Mouse (Mus musculus) cerebellum, postnatal 10 days (tissue): ENCODE measurements around the gene Gm48551.

Experiments used
- DNase-seq, 2 experiments: peaks; one replicate each; pipeline ENCODE4 v3.0.0; 2021; ENCODE audit warnings: mixed read lengths in 2 of 2

Gm48551 gene

DNA sequence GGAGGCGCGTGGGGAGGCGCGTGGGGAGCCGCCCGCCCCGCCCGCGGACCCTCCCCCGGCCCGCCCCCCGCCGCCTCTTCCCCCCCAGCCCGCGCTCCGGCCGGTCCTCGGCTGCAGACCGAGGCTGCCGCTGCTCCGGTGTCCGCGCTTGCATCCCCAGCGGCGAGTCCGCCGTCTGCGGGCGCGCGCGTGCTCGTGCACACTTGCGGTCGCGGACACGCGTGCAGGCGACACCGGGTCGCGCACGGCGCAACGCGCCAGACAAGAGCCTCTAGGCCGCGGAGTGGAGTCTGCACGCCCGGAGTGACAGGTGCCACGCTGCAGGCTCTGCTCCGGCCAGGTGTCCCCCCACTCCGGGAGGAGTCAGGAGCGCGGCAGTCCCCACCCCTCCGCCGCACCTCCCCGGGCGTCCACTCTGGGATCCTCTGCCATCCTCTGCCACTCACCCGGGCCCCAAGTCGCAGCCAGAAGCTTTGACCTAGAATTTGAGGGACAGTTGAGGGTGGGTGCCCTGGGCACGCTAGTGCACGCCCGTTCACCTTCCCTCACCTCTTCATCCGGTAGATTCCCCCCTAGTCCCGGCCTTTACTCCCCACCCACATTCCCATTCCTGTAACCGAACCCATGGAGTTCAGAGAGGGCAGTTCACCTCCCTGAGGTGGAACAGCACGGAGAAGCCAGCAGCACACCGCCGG, 46.7 kb downstream of the Gm48551 start:
- DNase-seq = peak; percentile 91

DNA sequence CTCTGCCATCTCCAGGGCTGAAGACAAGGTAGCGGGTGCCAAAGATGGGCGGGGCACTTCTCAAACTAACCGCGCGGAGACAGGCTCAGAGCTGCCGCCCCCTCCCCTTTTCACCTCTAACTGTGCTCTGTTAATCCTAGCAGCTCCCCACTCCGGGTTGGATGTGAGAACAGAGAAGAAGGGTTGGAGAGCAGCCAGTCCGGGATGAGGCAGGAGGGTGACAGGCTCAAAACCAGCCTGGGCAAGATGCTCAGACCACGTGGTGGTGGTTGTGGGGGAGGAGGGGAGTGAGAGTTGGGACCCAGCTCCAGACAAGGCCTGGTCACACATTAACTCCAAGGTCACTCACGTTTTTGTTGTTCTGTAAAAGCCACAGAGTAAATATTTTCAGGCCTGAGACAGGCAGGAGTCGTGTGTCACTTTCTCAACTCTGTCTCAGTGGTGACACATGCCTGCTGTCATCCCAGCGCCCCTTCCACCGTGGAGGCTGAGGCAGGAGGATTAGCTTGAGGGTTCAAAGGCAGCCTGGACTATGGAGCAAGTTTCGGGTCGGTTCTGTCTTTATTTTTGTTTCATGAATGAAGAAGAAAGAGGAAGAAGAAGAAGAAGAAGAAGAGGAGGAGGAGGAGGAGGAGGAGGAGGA, 47.4 kb downstream of the Gm48551 start:
- DNase-seq = peak; percentile 78 to 81

DNA sequence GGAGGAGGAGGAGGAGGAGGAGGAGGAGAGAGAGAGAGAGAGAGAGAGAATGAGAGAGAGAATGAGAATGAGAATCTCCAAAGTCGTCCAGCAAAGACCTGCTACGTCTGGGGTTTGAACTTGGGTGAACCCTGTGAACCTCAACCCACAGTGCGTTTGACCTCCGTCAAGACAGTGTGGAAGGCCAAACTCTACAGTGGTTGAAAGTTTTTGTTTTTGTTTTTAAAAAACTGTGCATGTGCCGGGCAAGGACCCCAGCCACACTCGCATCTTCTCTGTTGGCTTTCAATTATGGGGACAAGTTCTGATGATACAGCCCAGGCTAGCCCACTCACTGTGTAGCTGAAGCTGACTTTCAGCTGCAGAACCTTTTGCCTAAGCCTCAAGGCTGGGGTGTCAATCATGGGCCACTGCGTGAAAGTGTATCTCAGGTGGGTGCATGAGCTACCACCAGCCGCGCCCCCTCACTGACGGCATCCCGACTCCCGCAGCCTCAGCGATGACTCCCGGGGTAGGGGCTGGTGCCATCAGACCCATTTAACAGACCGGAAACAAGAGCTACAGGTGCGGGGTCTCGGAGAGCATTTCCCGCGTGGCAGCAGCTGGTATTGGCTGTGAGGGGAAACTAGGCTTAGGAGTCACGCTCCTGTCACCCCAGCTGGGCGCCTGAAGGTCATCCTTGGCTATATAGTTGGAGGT, 48.1 kb downstream of the Gm48551 start:
- DNase-seq = no peak

DNA sequence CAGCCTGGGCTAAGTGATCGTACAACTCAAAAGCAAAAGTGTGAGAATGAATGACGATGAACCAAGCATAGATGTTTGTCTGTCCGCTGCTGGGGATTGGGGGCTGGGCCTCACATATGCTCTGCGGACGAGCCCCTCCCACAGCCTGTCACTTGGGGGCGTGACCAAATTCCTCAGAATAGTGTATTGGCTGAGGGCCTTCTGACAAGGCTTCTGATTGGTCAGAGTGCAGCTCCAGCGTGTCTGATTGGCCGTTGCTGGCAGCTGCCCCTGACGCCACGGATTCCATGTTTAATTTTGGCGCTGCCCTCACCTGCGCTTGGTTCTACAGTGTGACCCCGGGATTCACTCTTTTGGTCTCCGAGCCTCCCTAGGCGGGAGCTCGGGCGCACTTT, 48.6 kb downstream of the Gm48551 start:
- DNase-seq = peak; percentile 97

DNA sequence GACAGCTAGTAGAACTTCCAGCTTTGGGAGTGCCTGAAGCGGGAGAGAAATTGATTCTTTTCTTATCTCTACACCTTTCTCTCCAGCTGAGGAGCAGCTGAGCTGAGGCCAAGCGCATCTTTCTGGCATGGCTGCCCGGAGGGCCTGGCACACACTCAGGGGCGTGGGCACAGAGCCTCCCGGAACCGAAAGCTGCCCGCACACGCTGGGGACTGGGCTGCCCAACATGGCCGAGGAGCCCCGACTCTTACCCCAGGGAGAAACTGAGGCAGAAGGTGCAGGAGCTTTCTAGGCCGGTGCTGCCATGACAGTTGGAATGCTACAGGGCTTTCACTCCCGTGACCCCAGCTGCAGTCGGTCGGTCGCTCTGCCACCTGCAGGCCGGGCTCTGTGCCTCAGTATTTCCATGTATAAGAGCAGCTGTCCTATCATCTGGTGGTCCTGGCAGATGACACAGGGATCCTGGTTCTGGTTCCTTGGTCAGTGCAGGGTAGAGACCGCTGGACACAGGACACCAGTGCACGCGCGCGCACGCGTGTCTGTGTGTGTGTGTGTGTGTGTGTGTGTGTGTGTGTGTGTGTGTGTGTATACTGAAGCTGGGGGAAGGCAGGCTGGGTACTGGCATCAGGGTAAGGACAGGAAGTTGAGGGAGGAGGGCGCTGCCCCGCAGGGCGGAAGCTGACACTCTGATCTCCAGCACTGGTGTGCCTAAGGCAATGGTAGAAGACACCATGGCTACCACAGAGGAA, 49.4 kb downstream of the Gm48551 start:
- peak; percentile 77 to 78 for DNase-seq

DNA sequence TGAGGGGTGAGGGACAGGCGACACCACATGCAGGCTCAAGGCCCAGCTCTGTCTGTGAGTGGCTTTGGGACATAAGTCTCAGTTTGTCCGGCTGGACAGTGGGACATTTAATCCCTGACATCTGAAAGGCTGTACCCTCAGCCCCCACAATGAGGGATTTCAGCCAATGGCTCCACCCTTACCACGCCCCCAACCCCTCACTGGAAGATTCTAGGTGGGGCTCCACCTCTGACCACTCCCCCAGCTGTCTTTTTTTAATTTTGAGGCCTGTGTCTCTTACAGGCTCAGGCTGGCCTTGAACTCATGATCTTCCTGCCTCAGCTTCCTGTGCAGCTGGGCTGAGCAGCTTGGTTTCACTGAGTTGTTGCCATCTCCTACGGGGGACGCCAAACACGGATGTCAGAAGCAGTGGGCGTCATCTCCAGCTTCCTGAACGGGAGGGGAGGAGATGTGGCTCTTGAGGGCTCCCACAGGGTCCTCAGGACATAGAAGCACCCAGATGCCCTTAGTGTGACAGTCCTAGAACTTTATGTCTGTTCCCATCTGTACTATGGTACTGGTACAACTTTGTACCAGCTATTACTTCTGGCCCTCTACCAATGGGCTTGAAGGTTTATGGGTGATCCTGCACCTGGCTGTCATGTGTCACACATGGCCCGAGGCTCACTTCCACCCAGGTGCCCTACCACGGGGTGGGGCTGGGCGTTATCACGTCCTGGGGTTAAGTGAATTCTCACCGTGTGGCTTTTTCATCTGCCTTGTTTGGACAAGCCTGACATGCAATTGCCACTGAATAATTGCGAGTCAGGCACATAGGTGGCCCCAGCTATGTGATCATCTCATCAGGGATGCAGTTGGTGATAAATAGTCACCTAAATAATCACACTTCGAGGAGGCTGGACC, 50.3 kb downstream of the Gm48551 start:
- peak; percentile 53 to 61 for DNase-seq

DNA sequence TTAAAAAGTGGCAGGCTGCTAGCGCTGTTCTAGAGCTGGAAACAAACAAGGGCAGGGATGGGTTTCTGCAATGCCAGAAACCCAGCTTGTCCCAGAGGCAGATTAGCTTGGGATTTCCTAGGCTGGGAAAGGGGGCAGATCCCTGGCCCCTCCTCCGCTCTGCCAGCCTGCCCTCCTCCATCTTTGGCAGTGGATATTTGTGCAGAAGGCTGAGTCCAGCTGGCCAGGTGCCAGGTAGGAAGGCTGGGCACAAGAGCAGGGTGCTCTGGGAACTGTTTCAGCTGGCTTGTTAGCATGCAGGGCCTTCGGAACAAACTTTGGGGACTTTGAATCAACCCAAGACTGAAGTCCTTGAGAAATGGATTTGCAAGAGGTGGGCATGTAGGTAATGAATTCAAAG, 51.2 kb downstream of the Gm48551 start:
- peak; percentile 98 for DNase-seq

DNA sequence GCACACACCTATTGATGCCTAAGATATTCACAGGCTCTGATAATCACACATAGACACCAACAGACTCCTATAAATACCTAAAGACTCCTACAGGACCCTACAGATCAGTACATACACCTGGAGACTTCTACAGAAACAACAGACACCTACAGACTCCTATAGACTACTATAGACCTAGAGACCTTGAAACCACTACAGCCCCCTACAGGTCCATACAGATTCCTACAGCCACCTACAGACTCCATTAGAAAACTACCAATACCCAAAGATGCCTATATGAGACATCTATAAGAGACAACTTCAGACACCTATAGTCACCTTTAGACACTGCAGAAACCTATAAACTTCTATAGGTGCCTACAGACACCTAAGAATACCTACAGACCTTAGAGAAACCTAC, 56.8 kb downstream of the Gm48551 start:
- peak in 1 of 2 experiments; percentile 10 for DNase-seq
